Mouse (Mus musculus) embryonic facial prominence, embryonic 12.5 days (tissue): ENCODE measurements around the gene Mfsd4b1. TPM values are rescaled to one million over a fixed set of nuclear protein-coding genes. Genes with fewer than 3 reads are reported as not detected.

Experiments
- ATAC-seq: fragments of 200-750 bp; cut with Nextera tagmentation; 2 replicates; pipeline ENCODE4 v1.8.0; 2017; ENCODE audit not compliant: insufficient number of reproducible peaks, insufficient read depth, low FRiP score, low TSS enrichment
- H3K27ac ChIP-seq: fragments of 300-500 bp; sonication (generic); 2 replicates; pipeline ENCODE4 v1.5.1; 2016; ENCODE audit warnings: mild to moderate bottlenecking
- H3K27me3 ChIP-seq: fragments of 300-500 bp; sonication (generic); 2 replicates; pipeline ENCODE4 v1.6.1; 2016; ENCODE audit warnings: mild to moderate bottlenecking, moderate library complexity
- H3K36me3 ChIP-seq: fragments of 300-500 bp; sonication (generic); 2 replicates; pipeline ENCODE4 v1.6.1; 2016; ENCODE audit warnings: mild to moderate bottlenecking
- H3K4me1 ChIP-seq: fragments of 300-500 bp; sonication (generic); 2 replicates; pipeline ENCODE4 v1.6.1; 2016
- H3K4me2 ChIP-seq: fragments of 300-500 bp; sonication (generic); replicated peaks from 2 replicates; pipeline ENCODE4 v1.6.1; 2016; ENCODE audit warnings: mild to moderate bottlenecking, moderate library complexity
- H3K4me3 ChIP-seq: fragments of 300-500 bp; sonication (generic); 2 replicates; pipeline ENCODE4 v1.5.1; 2016; ENCODE audit warnings: mild to moderate bottlenecking
- H3K9ac ChIP-seq: fragments of 300-500 bp; sonication (generic); 2 replicates; pipeline ENCODE4 v1.6.1; 2016; ENCODE audit warnings: mild to moderate bottlenecking, moderate library complexity
- H3K9me3 ChIP-seq: fragments of 300-500 bp; sonication (generic); 2 replicates; pipeline ENCODE4 v1.6.1; 2016; ENCODE audit warnings: mild to moderate bottlenecking, moderate library complexity
- WGBS: fragments of 180-500 bp; shearing (Covaris S2); methylation state at CpG from one replicate; pipeline ENCODE4 v1.1.7; 2016; 5-methylcytosine and 5-hydroxymethylcytosine counted together
- polyA plus RNA-seq: library from polyadenylated mRNA; unstranded; fragments of >200 nt; fragmentation: Nextera tagmentation; extraction: Ambion mirVana; gene quantifications from 2 replicates; pipeline ENCODE4 v1.2.1, GENCODE M21; 2016

Gene Mfsd4b1
- polyA plus RNA-seq, result 0.13 TPM in 1 of 2 replicates, not detected in the other

DNA sequence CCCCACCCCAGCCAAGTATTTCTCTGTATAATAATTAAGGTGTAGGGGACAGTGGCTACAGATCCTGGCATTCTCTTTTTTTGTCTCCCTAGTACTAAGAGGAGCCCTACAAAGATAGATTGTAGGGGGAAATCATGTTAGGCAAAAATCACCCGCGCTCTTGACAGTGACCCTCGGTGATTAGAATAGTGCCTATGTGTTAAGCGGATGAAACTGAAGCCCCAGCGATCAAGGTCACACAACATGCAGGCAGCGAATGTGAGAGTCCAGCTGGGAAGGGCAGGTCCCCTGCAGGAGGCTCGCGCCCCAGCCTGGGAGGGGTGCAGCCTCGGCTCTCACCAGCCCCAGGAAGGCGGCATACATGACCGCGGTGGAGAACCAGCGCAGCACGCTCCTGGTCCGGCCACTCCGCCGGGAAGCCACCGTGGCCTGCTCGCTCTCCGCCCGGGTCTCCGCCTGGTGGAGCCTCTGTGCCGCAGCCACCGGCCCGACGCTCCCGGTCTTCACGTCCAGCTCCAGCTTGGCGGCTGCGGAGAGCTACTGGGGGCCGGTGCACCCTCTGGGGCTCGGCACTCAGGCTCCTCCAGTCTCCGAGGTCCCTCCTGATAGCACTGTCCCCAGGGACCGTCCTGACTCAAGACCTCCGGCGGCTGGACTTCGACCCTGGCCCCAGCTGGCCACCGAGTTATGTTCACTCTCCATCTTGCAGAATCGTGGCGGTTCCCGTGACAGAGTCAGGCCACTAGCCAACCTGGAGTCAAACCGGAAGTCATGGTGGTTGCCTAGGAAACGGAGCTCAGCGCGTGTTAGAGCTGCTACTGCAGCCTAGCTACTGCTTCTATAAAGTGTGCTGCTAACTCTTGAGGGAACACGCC, at the start of gene Mfsd4b1:
Gene Mfsd4b1 (minus strand): TSS at position 715 of the 875 bp plus-strand sequence.
- no peaks in the 10 kb centered on the region for H3K36me3 ChIP-seq
- H3K4me3 ChIP-seq, result peak within 1 kb of the TSS; percentile 63
- H3K27me3 ChIP-seq, result no peaks in the 10 kb centered on the region; the same call in 1 of the 2 replicates
- peak within 1 kb of the TSS; percentile 96 for H3K4me2 ChIP-seq
- peak; percentile 87 for ATAC-seq
- H3K27ac ChIP-seq, result no peak within 1 kb of the TSS; the same call in 1 of the 2 replicates
- peaks cover 10% of the 10 kb centered on the region for H3K4me1 ChIP-seq
- WGBS, result 1% methylated on average over 46 of the region's 46 CpGs
- no peaks in the 10 kb centered on the region for H3K9me3 ChIP-seq
- H3K9ac ChIP-seq, result peak within 1 kb of the TSS; percentile 63

DNA sequence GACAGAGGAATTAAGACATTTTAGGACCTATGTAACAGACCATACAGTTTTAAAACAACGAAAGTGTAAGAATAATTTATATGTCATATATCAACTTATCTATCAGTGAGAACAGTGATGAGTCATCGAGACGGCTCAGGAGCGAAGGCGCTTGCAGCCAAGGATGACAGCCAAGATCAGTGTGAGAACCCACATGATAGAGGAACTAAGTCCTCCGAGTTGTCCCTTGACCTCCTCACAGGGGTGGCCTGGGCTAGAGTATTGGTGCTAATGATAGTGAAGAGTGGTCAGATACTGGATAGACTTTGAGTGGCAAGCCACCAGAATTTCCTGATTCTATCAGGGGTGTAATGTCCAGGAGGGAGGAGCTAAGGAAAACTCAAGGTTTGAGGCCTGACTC, 48.5 kb upstream of the Mfsd4b1 start:
- WGBS, result 93% methylated on average over 6 of the region's 6 CpGs
- H3K27ac ChIP-seq, result no peak overlapping the region
- ATAC-seq, result no peak
- no peaks in the 10 kb centered on the region for H3K27me3 ChIP-seq
- no peak overlapping the region for H3K9ac ChIP-seq
- H3K4me1 ChIP-seq, result peaks cover 7% of the 10 kb centered on the region; the same call in 1 of the 2 replicates
- H3K9me3 ChIP-seq, result no peaks in the 10 kb centered on the region
- no peak overlapping the region for H3K4me3 ChIP-seq
- no peak overlapping the region for H3K4me2 ChIP-seq
- no peaks in the 10 kb centered on the region for H3K36me3 ChIP-seq

- H3K4me3 ChIP-seq, result no peak overlapping the region
- no peaks in the 10 kb centered on the region for H3K36me3 ChIP-seq
- ATAC-seq, result no peak
- H3K9ac ChIP-seq, result no peak overlapping the region
- no peak overlapping the region for H3K4me2 ChIP-seq
- H3K27me3 ChIP-seq, result no peaks in the 10 kb centered on the region
- WGBS, result 65% methylated on average over 9 of the region's 9 CpGs
- H3K4me1 ChIP-seq, result peaks cover 9% of the 10 kb centered on the region; the same call in 1 of the 2 replicates
- H3K9me3 ChIP-seq, result no peaks in the 10 kb centered on the region
- H3K27ac ChIP-seq, result no peak overlapping the region
Measured at GRCm38 (mm10) chr10:40070684-40071083, 45.6 kb upstream of the Mfsd4b1 start.

DNA sequence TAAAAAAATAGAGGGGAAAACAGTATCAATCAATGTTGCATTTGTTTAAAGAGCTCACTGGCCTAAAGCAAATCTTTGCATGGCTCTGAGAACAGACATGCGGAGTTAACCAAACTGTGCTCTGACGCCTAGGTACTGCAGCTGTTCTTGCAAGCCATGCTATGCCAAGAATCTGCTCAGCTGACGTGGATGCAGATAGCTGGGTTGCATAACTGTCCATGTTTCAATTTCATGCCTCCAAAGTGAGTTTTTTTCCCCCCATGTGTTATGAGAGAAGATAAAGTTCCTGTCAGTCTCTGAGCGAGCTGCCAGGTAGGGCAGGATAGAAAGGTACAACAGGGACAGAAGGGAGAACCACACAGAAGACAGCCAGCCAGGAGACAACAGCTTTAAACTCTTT, 44.2 kb upstream of the Mfsd4b1 start:
- H3K9ac ChIP-seq, result no peak overlapping the region
- 37% methylated on average over 4 of the region's 4 CpGs for WGBS
- no peak overlapping the region for H3K27ac ChIP-seq

DNA sequence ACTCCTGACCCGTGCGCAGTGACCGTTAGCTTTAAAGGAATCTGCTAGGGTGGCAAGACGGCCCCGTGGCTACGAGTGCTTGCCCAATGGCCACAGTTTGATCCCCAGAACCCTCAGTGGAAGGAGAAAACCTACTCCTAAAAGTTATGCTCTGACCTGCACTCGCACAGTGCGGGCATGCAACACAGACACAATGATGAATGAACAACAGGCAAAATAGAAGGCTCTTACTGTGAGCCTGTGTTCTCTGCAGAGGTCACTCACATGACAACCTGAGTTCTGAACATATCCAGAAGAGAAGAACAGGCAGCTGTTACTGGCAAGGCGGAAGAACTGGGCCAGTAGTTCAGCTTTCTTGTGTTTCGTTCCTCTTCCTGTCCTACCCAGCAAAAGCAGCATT, 43.5 kb upstream of the Mfsd4b1 start:
- Histone ChIP-seq H3K27me3 (no peaks in the 10 kb centered on the region), H3K36me3 (no peaks in the 10 kb centered on the region), H3K9me3 (no peaks in the 10 kb centered on the region), H3K27ac (no peak overlapping the region), H3K9ac (no peak overlapping the region), H3K4me1 (peaks cover 9% of the 10 kb centered on the region; the same call in 1 of the 2 replicates), H3K4me2 (no peak overlapping the region), H3K4me3 (no peak overlapping the region)
- WGBS, result 75% methylated on average over 10 of the region's 10 CpGs
- no peak for ATAC-seq

More for the DNA sequence above, 44.2 kb upstream of the Mfsd4b1 start:
- no peak overlapping the region for H3K4me3 ChIP-seq
- no peaks in the 10 kb centered on the region for H3K36me3 ChIP-seq
- H3K9me3 ChIP-seq, result no peaks in the 10 kb centered on the region
- no peak for ATAC-seq
- H3K4me1 ChIP-seq, result peaks cover 9% of the 10 kb centered on the region; the same call in 1 of the 2 replicates
- no peaks in the 10 kb centered on the region for H3K27me3 ChIP-seq
- H3K4me2 ChIP-seq, result no peak overlapping the region

- no peak for ATAC-seq
- H3K9ac ChIP-seq, result no peak overlapping the region
- H3K4me2 ChIP-seq, result no peak overlapping the region
- 29% methylated on average over 1 of the region's 1 CpGs for WGBS
- no peaks in the 10 kb centered on the region for H3K9me3 ChIP-seq
- H3K4me1 ChIP-seq, result peaks cover 9% of the 10 kb centered on the region; the same call in 1 of the 2 replicates
- H3K27ac ChIP-seq, result no peak overlapping the region
- H3K27me3 ChIP-seq, result no peaks in the 10 kb centered on the region
- H3K4me3 ChIP-seq, result no peak overlapping the region
- no peaks in the 10 kb centered on the region for H3K36me3 ChIP-seq
Measured at GRCm38 (mm10) chr10:40067529-40067928, 42.5 kb upstream of the Mfsd4b1 start.

DNA sequence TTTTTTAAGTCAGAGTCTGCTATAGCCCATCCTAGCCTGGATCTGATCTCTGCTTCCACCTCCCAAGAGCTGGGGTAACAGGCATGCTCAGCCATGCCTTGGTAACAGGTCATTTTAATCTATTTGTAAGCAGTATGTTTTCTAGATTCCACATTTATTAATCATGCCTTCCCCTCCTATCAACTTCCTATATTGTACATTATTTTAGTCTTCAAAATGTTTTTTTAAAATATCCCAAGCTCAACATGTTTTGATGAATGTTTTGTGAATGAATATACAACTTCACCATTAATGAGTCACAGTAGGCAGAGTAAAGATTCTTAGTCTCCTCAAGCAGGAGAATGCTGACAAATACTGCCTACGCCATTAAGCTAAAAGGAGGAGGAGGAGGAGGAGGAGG, 42.0 kb upstream of the Mfsd4b1 start:
- Histone ChIP-seq H3K27me3 (no peaks in the 10 kb centered on the region), H3K4me3 (no peak overlapping the region), H3K36me3 (no peaks in the 10 kb centered on the region), H3K9ac (no peak overlapping the region), H3K4me2 (no peak overlapping the region), H3K9me3 (no peaks in the 10 kb centered on the region), H3K27ac (no peak overlapping the region), H3K4me1 (peaks cover 9% of the 10 kb centered on the region; the same call in 1 of the 2 replicates)
- ATAC-seq, result no peak
- no CpG with 5 or more reads among the region's 1 CpGs for WGBS

- 20% methylated on average over 3 of the region's 3 CpGs for WGBS
- Histone ChIP-seq H3K4me2 (no peak overlapping the region), H3K9ac (no peak overlapping the region), H3K9me3 (no peaks in the 10 kb centered on the region), H3K36me3 (no peaks in the 10 kb centered on the region), H3K4me3 (no peak overlapping the region), H3K27ac (no peak overlapping the region), H3K27me3 (no peaks in the 10 kb centered on the region), H3K4me1 (peaks cover 9% of the 10 kb centered on the region; the same call in 1 of the 2 replicates)
- no peak for ATAC-seq
Measured at GRCm38 (mm10) chr10:40065357-40065756, 40.3 kb upstream of the Mfsd4b1 start.

GRCm38 (mm10) chr10:40063291-40063890, 38.3 kb upstream of the Mfsd4b1 start:
- no peaks in the 10 kb centered on the region for H3K27me3 ChIP-seq
- H3K9ac ChIP-seq, result no peak overlapping the region
- H3K4me1 ChIP-seq, result no peaks in the 10 kb centered on the region
- no peak for ATAC-seq
- H3K4me2 ChIP-seq, result no peak overlapping the region
- H3K4me3 ChIP-seq, result no peak overlapping the region
- 10% methylated on average over 5 of the region's 5 CpGs for WGBS
- no peaks in the 10 kb centered on the region for H3K36me3 ChIP-seq
- no peaks in the 10 kb centered on the region for H3K9me3 ChIP-seq
- no peak overlapping the region for H3K27ac ChIP-seq

GRCm38 (mm10) chr10:40062812-40063211, 37.7 kb upstream of the Mfsd4b1 start:
- H3K4me2 ChIP-seq, result no peak overlapping the region
- no peak overlapping the region for H3K9ac ChIP-seq
- no peak overlapping the region for H3K27ac ChIP-seq
- no peaks in the 10 kb centered on the region for H3K9me3 ChIP-seq
- no peak overlapping the region for H3K4me3 ChIP-seq
- H3K36me3 ChIP-seq, result no peaks in the 10 kb centered on the region
- no peaks in the 10 kb centered on the region for H3K27me3 ChIP-seq
- 40% methylated on average over 6 of the region's 6 CpGs for WGBS
- no peaks in the 10 kb centered on the region for H3K4me1 ChIP-seq
- ATAC-seq, result no peak

GRCm38 (mm10) chr10:40061926-40062325, 36.9 kb upstream of the Mfsd4b1 start:
- Histone ChIP-seq H3K4me1 (no peaks in the 10 kb centered on the region), H3K9me3 (no peaks in the 10 kb centered on the region), H3K27me3 (no peaks in the 10 kb centered on the region), H3K4me3 (no peak overlapping the region), H3K9ac (no peak overlapping the region), H3K36me3 (no peaks in the 10 kb centered on the region), H3K27ac (no peak overlapping the region), H3K4me2 (no peak overlapping the region)
- ATAC-seq, result no peak
- 71% methylated on average over 5 of the region's 5 CpGs for WGBS

- 72% methylated on average over 3 of the region's 3 CpGs for WGBS
- H3K4me3 ChIP-seq, result no peak overlapping the region
- ATAC-seq, result no peak
- H3K36me3 ChIP-seq, result no peaks in the 10 kb centered on the region
- no peak overlapping the region for H3K4me2 ChIP-seq
- H3K4me1 ChIP-seq, result no peaks in the 10 kb centered on the region
- H3K9ac ChIP-seq, result no peak overlapping the region
- H3K9me3 ChIP-seq, result no peaks in the 10 kb centered on the region
- H3K27me3 ChIP-seq, result no peaks in the 10 kb centered on the region
- H3K27ac ChIP-seq, result no peak overlapping the region
Measured at GRCm38 (mm10) chr10:40058786-40059120, 33.7 kb upstream of the Mfsd4b1 start.
